Comparison of ENCODE assay signal across 30 mouse cellular contexts in genomic region chr10:117917870-117918269, GRCm38 (mm10).
DNase-seq lines count a peak whose midpoint lies in the region; ATAC-seq and TF ChIP-seq lines count a peak whose summit lies in the region.
"Had no signal": no experiment of that assay in that cellular context is flagged by ENCODE, and none has a peak within 500 bp of the region (broad histone marks: within the 10 kb centered on the region; RNA-seq: fewer than 3 reads in every experiment).

No protein-coding gene starts in this region.

- WGBS in spleen, adult 2 months = 67% methylated on average over 2 of the region's 2 CpGs
- WGBS in kidney, adult 2 months = 59% methylated on average over 2 of the region's 2 CpGs

- no peaks in the 10 kb centered on the region for H3K36me3 ChIP-seq in spleen, adult 2 months (ENCODE audit: control insufficient read depth, insufficient read depth, low read length)
- H3K36me3 ChIP-seq in kidney, adult 2 months (ENCODE audit: control insufficient read depth, insufficient read depth, low read length) = no peaks in the 10 kb centered on the region
- H3K36me3 ChIP-seq: embryonic facial prominence, embryonic 10.5 days; embryonic facial prominence, embryonic 15.5 days; lung, embryonic 15.5 days; midbrain, embryonic 13.5 days; neural tube, embryonic 15.5 days had no signal

- H3K27me3 ChIP-seq in spleen, adult 2 months (ENCODE audit: control insufficient read depth, insufficient read depth, low read length) = no peaks in the 10 kb centered on the region
- no peaks in the 10 kb centered on the region for H3K27me3 ChIP-seq in kidney, adult 2 months (replicated peaks; ENCODE audit: control insufficient read depth, insufficient read depth, low read length)
- H3K27me3 ChIP-seq: CH12.LX; embryonic facial prominence, embryonic 15.5 days; lung, embryonic 15.5 days; midbrain, embryonic 13.5 days; neural tube, embryonic 15.5 days; Patski had no signal

- H3K4me3 ChIP-seq in spleen, adult 2 months (ENCODE audit: extremely low read depth, insufficient read depth, insufficient read length) = no peak overlapping the region
- H3K4me3 ChIP-seq in kidney, adult 2 months (ENCODE audit: insufficient read depth, low read depth, low read length) = no peak overlapping the region
- H3K4me3 ChIP-seq: embryonic facial prominence, embryonic 10.5 days; embryonic facial prominence, embryonic 15.5 days; lung, embryonic 15.5 days; midbrain, embryonic 13.5 days; neural tube, embryonic 15.5 days had no signal

- H3K4me1 ChIP-seq in spleen, adult 2 months (ENCODE audit: control insufficient read depth, insufficient read depth, insufficient read length) = peaks cover 9% of the 10 kb centered on the region; the same call in 1 of the 2 replicates
- no peaks in the 10 kb centered on the region for H3K4me1 ChIP-seq in kidney, adult 2 months (ENCODE audit: control insufficient read depth, insufficient read depth, low read length)
- H3K4me1 ChIP-seq: embryonic facial prominence, embryonic 15.5 days; lung, embryonic 15.5 days; midbrain, embryonic 13.5 days; neural tube, embryonic 15.5 days had no signal

- TF ChIP-seq POLR2A in spleen, adult 2 months (IDR thresholded peaks at IDR 0.05; ENCODE audit: low read depth, low read length) = no peak
- TF ChIP-seq POLR2A in kidney, adult 2 months (IDR thresholded peaks at IDR 0.05; ENCODE audit: low read depth, low read length) = no peak

- no peak for TF ChIP-seq CTCF in spleen, adult 2 months (IDR thresholded peaks at IDR 0.05; ENCODE audit: extremely low read depth, insufficient read depth, insufficient read length, insufficient replicate concordance)
- TF ChIP-seq CTCF in kidney, adult 2 months (conservative IDR thresholded peaks at IDR 0.05; ENCODE audit: insufficient read depth, insufficient read length, low read depth, low read length) = no peak

- 0 out of 2 replicates have a peak, but pooled peaks have one; percentile 38 for ATAC-seq in megakaryocyte, adult 5-6 weeks (ENCODE audit: poor library complexity, severe bottlenecking)
- ATAC-seq: forebrain, embryonic 14.5 days; midbrain, embryonic 13.5 days; Patski had no signal

- peak overlapping the region; percentile 43 for H3K27ac ChIP-seq in spleen, adult 2 months (ENCODE audit: insufficient read depth, low read length)
- no peak overlapping the region for H3K27ac ChIP-seq in kidney, adult 2 months (ENCODE audit: insufficient read depth, low read depth, low read length)
- H3K27ac ChIP-seq: embryonic facial prominence, embryonic 10.5 days; embryonic facial prominence, embryonic 15.5 days; hindbrain, embryonic 14.5 days; kidney, postnatal 0 days; lung, embryonic 15.5 days; midbrain, embryonic 13.5 days; neural tube, embryonic 15.5 days; stomach, postnatal 0 days had no signal

- DNase-seq in spleen, adult 2 months (ENCODE audit: low read depth in 1 of 2, low spot score in 2 of 2) = no peak
- DNase-seq in spleen, postnatal 36 days (ENCODE audit: low spot score in 2 of 2) = no peak
- DNase-seq in MN1 (ENCODE audit: low spot score) = peak; percentile 54
- DNase-seq in thymus, postnatal 25 days = peak; percentile 46
- DNase-seq in heart, postnatal 4 days = no peak
- DNase-seq in kidney, adult 2 months = no peak
- no peak for DNase-seq in lung, postnatal 10 days
- DNase-seq: adrenal gland, adult 8-10 months; cerebellum, adult 2 months; cerebellum, postnatal 25 days; gastrocnemius, postnatal 25 days; heart, adult 18-20 months; kidney, adult 8-10 months; kidney, postnatal 4 days; layer of hippocampus, postnatal 36 days; left cerebral cortex, postnatal 4 days; lung, postnatal 36 days; right cerebral cortex, postnatal 25 days had no signal

Comparison
In these comparisons a context has a peak if more than half of its experiments do, and no peak if none do; other contexts are left out.
1. DNase-seq: peak in MN1 (single experiment) and thymus, postnatal 25 days (single experiment); none in spleen, adult 2 months (0 of 2), spleen, postnatal 36 days (0 of 2), heart, postnatal 4 days (single experiment), kidney, adult 2 months (single experiment) and lung, postnatal 10 days (single experiment).